13 mouse cellular contexts compared by ENCODE assay signal in genomic region chr5:33999466-34000090, GRCm38 (mm10). TPM values are rescaled to one million over a fixed set of nuclear protein-coding genes. Genes with fewer than 3 reads are reported as not detected.
DNase-seq lines count a peak whose midpoint lies in the region; ATAC-seq and TF ChIP-seq lines count a peak whose summit lies in the region.
"Had no signal": no experiment of that assay in that cellular context is flagged by ENCODE, and none has a peak within 500 bp of the region (broad histone marks: within the 10 kb centered on the region; RNA-seq: fewer than 3 reads in every experiment).

No protein-coding gene starts in this region.

- H3K4me2 ChIP-seq in forebrain, postnatal 0 days (ENCODE audit: low read depth) = peak overlapping the region; percentile 78
- H3K4me2 ChIP-seq in midbrain, postnatal 0 days (ENCODE audit: low read depth, low read length, poor library complexity, severe bottlenecking) = 0 out of 2 replicates have a peak overlapping the region, but pooled peaks have one; percentile 12
- H3K4me2 ChIP-seq: embryonic facial prominence, embryonic 15.5 days had no signal

- ATAC-seq in forebrain, postnatal 0 days = no peak
- ATAC-seq in midbrain, postnatal 0 days (ENCODE audit: low FRiP score) = no peak
- ATAC-seq: Patski had no signal

- peaks cover 30% of the 10 kb centered on the region for H3K4me1 ChIP-seq in forebrain, postnatal 0 days (ENCODE audit: insufficient read depth)
- H3K4me1 ChIP-seq in midbrain, postnatal 0 days (ENCODE audit: insufficient read depth, low read length) = peaks cover 22% of the 10 kb centered on the region

- no peak overlapping the region for H3K27ac ChIP-seq in left cerebral cortex, adult 2 months
- no peak overlapping the region for H3K27ac ChIP-seq in forebrain, postnatal 0 days (ENCODE audit: low read depth, low read length)
- H3K27ac ChIP-seq in midbrain, postnatal 0 days (ENCODE audit: low read depth, low read length) = no peak overlapping the region
- H3K27ac ChIP-seq: embryonic facial prominence, embryonic 15.5 days had no signal

- peaks cover 39% of the 10 kb centered on the region; the same call in 1 of the 2 replicates for H3K36me3 ChIP-seq in forebrain, postnatal 0 days (ENCODE audit: insufficient read depth)
- peaks cover 34% of the 10 kb centered on the region for H3K36me3 ChIP-seq in midbrain, postnatal 0 days (ENCODE audit: insufficient read depth, low read length)
- H3K36me3 ChIP-seq: embryonic facial prominence, embryonic 15.5 days had no signal

- no peak for TF ChIP-seq CTCF in left cerebral cortex, adult 2 months (IDR thresholded peaks at IDR 0.05)
- no peak for TF ChIP-seq CTCF in forebrain, postnatal 0 days (IDR thresholded peaks at IDR 0.05; ENCODE audit: low read depth)
- TF ChIP-seq CTCF in midbrain, postnatal 0 days (IDR thresholded peaks at IDR 0.05) = no peak

- H3K4me3 ChIP-seq in left cerebral cortex, adult 2 months = peak overlapping the region; percentile 92; the same call in 1 of the 2 replicates
- H3K4me3 ChIP-seq in forebrain, postnatal 0 days (ENCODE audit: low read depth, low read length) = no peak overlapping the region
- no peak overlapping the region for H3K4me3 ChIP-seq in midbrain, postnatal 0 days (ENCODE audit: low read depth, low read length)
- H3K4me3 ChIP-seq: embryonic facial prominence, embryonic 15.5 days had no signal

- H3K27me3 ChIP-seq in forebrain, postnatal 0 days (ENCODE audit: insufficient read depth, low read length) = no peaks in the 10 kb centered on the region
- H3K27me3 ChIP-seq in midbrain, postnatal 0 days (ENCODE audit: insufficient read depth, low read length) = no peaks in the 10 kb centered on the region

- H3K9ac ChIP-seq in forebrain, postnatal 0 days = no peak overlapping the region
- no peak overlapping the region for H3K9ac ChIP-seq in midbrain, postnatal 0 days (replicated peaks; ENCODE audit: low read length, poor library complexity, severe bottlenecking)
- H3K9ac ChIP-seq: embryonic facial prominence, embryonic 15.5 days had no signal

- WGBS in forebrain, postnatal 0 days = 77% methylated on average over 6 of the region's 6 CpGs
- WGBS in midbrain, postnatal 0 days = 79% methylated on average over 6 of the region's 6 CpGs

- H3K9me3 ChIP-seq in forebrain, postnatal 0 days (ENCODE audit: low read length) = no peaks in the 10 kb centered on the region
- H3K9me3 ChIP-seq in midbrain, postnatal 0 days (ENCODE audit: low read length) = no peaks in the 10 kb centered on the region
- H3K9me3 ChIP-seq: embryonic facial prominence, embryonic 15.5 days had no signal

- intact Hi-C loops in left cerebral cortex, adult 2 months (cut with DNase I) = loop anchor here (5.0 kb wide), 2 partner anchors 188 to 288 kb away; partner anchors contain the start of genes Cfap99, Mxd4 and Zfyve28

- peak; percentile 34 for DNase-seq in cerebellum, adult 8-10 months
- no peak for DNase-seq in cerebellum, adult 11-12 months
- DNase-seq in left cerebral cortex, adult 2 months (ENCODE audit: extremely low spot score in 1 of 2, low spot score in 2 of 2) = no peak
- DNase-seq in left cerebral cortex, adult 18-20 months (ENCODE audit: low spot score in 2 of 2) = no peak
- DNase-seq in forebrain, postnatal 0 days = no peak
- no peak for DNase-seq in midbrain, postnatal 0 days (ENCODE audit: low spot score)
- DNase-seq in frontal cortex, postnatal 10 days (ENCODE audit: low spot score in 2 of 2) = no peak
- no peak for DNase-seq in lung, postnatal 25 days (ENCODE audit: low spot score)
- DNase-seq: gastrocnemius, postnatal 10 days; liver; retina, postnatal 1 day had no signal

RNA-seq across cellular contexts. Expression of gene Nat8l, which starts 3.8 kb away (rescaled TPM):
- total RNA-seq in left cerebral cortex, adult 2 months (2021) = 100 to 1,000 TPM; 215 to 217 TPM
- total RNA-seq in left cerebral cortex, adult 18-20 months (2021) = 100 to 1,000 TPM; 208 to 236 TPM
- 28.1 and 31.8 TPM in 2 replicates for total RNA-seq in forebrain, postnatal 0 days (2014; rRNA removed)
- 4.3 and 4.9 TPM in 2 replicates for polyA plus RNA-seq in forebrain, postnatal 0 days (2015; fragmentation: Nextera tagmentation; extraction: Ambion mirVana)
- total RNA-seq in midbrain, postnatal 0 days (2014; rRNA removed) = 42.9 and 46.6 TPM in 2 replicates
- polyA plus RNA-seq in midbrain, postnatal 0 days (2015; fragmentation: Nextera tagmentation; extraction: Ambion mirVana) = 5.3 and 6.1 TPM in 2 replicates

RNA-seq across cellular contexts. Expression of gene Gm1673, which starts 16.3 kb away (rescaled TPM):
- total RNA-seq in left cerebral cortex, adult 2 months (2021) = 10 to 100 TPM; 77.4 to 86.2 TPM
- total RNA-seq in left cerebral cortex, adult 18-20 months (2021) = 10 to 100 TPM; 81.6 to 83.0 TPM
- total RNA-seq in forebrain, postnatal 0 days (2014; rRNA removed) = 539 and 762 TPM in 2 replicates
- 747 and 963 TPM in 2 replicates for polyA plus RNA-seq in forebrain, postnatal 0 days (2015; fragmentation: Nextera tagmentation; extraction: Ambion mirVana)
- 635 and 874 TPM in 2 replicates for total RNA-seq in midbrain, postnatal 0 days (2014; rRNA removed)
- 837 and 845 TPM in 2 replicates for polyA plus RNA-seq in midbrain, postnatal 0 days (2015; fragmentation: Nextera tagmentation; extraction: Ambion mirVana)
